Mouse (Mus musculus) adipocyte (in vitro differentiated cells): ENCODE measurements at regions not wholly inside any gene's neighbourhood (a gene's known extent, or its start where the extent isn't known, plus 50 kb on each side); places are given as distances from the start of the nearest gene placed in this dataset.

Experiments used
- DNase-seq: peaks from one replicate; pipeline ENCODE4 v3.0.0-alpha.2; 2016; ENCODE audit warnings: low spot score

GRCm38 (mm10) chr19:52565401-52565800 is 301.3 kb downstream of the Ins1 start:
- DNase-seq, result no peak

GRCm38 (mm10) chr19:52534758-52535157 is 270.7 kb downstream of the Ins1 start:
- DNase-seq, result no peak

GRCm38 (mm10) chr19:52525509-52525908 is 261.4 kb downstream of the Ins1 start:
- no peak for DNase-seq

GRCm38 (mm10) chr19:52503331-52503730 is 239.2 kb downstream of the Ins1 start:
- DNase-seq, result no peak
